Mouse (Mus musculus): ENCODE measurements around the gene Gm21874. TPM values are rescaled to one million over a fixed set of nuclear protein-coding genes. Genes with fewer than 3 reads are reported as not detected.
"Not testable (repeated sequence)": the region's sequence is repeated elsewhere in the genome, so short reads cannot be mapped to it uniquely, and the experiment has no call there.

The Gm21874 gene
- total RNA-seq (2021) = not detected
- long read RNA-seq, experiment 1 = 0 reads
- long read RNA-seq, experiment 2 = 0 reads

GRCm38 (mm10) chrY:9416048-9416447 lies at the start of gene Gm21874:
TSS of gene Gm21874 (minus strand) at chrY:9416148.
- DNase-seq = not testable (repeated sequence)

Other genes with a start within 250 kb of the Gm21874 start
- gene Gm21721, start 214.0 kb downstream of the Gm21874 start, total RNA-seq (2021) = not detected
- not detected for gene Gm21812, start 69.0 kb downstream of the Gm21874 start, total RNA-seq (2021)

Measured in gastrocnemius, postnatal 10 days (tissue).